Mouse (Mus musculus) gonadal fat pad, adult 2 months (tissue): ENCODE results near the gene Sh3yl1. TPM values are rescaled to one million over a fixed set of nuclear protein-coding genes. Genes with fewer than 3 reads are reported as not detected.

Source experiments
- DNase-seq: peaks from one replicate; pipeline ENCODE4 v3.0.0-alpha.2; 2012; ENCODE audit warnings: low read depth
- polyA plus RNA-seq: library from polyadenylated mRNA; depleted of rRNA; stranded (reverse); fragments of >200 nt; gene quantifications from 2 replicates; pipeline ENCODE4 v1.2.3, GENCODE M21; 2012; rRNA removed

Sh3yl1 gene
- polyA plus RNA-seq = 5.8 and 11.0 TPM in 2 replicates

DNA sequence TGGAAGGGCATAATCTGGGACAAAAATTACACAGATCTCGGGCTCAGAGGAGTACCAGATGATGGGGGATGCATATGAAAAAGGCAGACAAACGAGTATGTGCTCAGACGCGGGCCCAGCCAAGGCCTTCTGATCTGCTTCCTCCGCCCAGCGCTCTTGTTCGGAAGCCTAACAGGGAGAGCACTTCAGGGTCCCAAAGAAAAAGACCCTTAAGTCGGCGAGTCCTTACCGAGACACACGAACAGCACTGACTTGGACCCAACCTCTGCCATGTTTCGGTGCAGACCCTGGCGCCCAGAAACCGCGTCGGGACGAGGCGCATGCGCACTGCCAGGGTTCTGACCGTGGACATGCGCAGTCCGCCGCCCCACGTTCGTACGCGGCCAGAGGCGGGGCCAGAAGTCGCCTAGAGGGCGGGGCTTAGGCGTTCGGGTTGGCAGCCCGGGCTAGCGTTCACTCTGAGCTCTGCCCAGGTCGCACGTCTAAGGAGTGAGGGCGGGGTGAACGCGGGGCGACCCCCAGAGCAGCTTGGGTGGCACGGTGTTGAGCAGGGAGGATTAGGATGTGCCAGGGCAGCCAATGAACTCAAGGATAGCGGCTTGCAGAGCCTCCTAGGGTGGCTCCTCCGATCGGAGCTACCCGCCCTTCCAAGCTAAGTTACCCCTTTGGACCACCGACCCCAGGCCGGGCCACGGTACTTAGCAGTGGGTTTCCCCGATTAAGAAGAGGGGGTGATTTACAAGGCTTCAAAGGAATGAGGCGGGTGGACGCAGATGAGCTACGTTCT lies at the start of gene Sh3yl1, which contains the start of gene Acp1:
Sh3yl1 (plus strand) TSS at position 408 of the 787 bp plus-strand sequence.
Acp1 (minus strand) TSS at position 329 of the 787 bp plus-strand sequence.
- DNase-seq = no peak

DNA sequence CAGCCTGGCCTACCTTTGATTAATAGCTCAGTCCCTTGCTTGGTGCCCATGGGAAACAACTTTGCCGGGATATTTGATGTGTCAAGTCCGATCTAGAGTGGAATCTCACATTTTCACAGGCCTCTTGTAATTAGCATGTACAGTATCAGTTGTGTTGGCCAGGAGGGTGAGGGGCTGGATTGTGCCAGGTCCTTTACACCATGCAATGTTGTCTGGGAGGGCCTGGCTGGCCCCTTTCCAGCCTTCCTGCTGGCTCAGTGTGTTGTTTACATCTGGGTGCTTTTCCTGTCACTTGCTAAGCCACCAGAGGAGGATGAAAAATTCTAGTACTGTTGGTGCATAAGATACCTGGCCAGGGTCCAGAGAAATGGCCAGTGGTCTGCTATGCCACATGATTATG lies 47.1 kb upstream of the Sh3yl1 start:
- DNase-seq = no peak

DNA sequence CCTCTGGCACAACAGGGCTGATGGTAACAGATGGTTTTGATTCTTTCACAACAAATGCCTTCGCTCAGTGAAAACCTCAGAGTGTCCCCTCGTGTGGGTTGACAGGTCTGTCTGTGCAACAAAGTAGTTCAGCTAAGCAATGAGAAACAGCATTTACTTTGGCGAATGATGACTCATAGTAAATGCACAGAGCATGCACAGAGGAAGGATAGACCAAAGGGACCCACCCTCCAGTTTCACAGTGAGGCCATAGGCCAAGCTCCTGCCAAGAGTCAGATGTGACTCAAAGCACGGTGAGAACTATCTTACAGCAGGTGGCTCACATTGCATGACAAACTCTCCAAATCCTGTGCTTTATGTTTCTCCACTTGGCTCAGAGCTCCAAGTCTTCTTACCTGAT lies 45.7 kb upstream of the Sh3yl1 start:
- no peak for DNase-seq

DNA sequence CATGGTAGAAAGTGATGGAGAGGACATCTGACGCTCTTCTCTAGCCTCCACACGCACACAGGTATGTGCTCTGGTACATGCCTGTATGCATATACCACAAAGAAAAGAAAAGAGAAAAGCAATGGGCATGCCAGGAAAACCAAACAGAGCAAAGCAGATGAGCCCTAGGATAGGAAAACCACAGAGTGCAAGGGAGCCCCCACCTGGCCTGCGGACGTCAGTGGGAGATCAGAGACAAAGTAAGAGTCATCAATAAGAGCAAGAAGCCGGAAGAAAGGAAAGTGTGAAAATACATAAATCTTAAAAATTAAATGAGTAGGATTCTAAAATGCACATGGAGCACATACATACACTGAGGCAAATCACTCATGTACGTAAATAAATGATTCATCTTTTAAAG lies 32.0 kb upstream of the Sh3yl1 start:
- no peak for DNase-seq

DNA sequence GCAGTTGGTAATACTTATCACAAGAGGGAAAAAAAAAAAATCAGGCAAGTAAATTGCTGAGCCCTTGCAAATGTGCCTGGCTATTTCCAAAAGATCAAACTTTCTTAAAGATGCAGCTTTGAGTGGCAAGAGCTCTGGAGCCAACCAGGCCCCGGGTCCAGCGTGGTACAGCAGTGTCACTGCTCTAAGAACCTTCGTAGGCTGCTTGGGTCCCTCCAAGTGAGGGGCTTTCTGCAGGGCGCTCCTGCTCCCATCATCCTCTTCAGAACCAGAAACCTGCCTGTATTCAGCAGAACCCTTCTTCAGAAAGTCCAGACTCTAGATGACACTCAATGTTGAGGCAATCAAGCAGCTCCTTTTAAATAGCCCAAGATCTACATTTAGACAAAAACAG lies 27.9 kb upstream of the Sh3yl1 start:
- DNase-seq = no peak

DNA sequence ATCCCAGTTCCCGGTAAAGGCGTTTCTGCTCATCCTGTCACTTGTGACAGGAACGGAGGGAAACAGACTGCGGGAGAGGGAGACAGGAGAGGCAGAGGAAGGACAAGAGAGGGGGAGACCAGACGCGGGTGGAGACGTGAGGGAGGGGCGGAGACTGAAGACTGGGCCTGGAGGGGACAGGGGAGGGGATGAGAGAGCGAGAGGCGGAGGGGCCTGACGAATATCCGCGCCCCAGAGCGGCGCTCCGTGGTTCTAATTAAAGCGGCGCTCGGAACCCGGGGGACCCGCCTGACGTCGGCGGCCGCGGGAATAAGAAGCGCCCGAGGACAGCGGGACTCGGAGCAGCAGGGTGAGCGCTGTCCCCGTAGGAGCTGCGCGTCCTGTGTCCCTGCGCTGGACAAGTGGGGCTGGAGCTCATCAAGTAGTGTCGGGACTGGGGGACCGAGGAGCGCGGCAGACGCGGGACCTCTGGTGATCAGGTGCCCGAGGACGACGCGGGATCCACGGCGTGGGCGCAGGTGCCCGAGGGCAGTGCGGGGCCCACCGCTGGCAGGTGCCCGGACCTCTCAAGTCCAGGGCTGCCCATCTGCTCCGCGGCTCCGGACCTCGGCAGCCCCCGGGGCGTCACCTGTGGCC lies 27.4 kb upstream of the Sh3yl1 start, which contains the start of gene Alkal2:
Alkal2 (plus strand) TSS at position 337 of the 636 bp plus-strand sequence.
- no peak for DNase-seq

DNA sequence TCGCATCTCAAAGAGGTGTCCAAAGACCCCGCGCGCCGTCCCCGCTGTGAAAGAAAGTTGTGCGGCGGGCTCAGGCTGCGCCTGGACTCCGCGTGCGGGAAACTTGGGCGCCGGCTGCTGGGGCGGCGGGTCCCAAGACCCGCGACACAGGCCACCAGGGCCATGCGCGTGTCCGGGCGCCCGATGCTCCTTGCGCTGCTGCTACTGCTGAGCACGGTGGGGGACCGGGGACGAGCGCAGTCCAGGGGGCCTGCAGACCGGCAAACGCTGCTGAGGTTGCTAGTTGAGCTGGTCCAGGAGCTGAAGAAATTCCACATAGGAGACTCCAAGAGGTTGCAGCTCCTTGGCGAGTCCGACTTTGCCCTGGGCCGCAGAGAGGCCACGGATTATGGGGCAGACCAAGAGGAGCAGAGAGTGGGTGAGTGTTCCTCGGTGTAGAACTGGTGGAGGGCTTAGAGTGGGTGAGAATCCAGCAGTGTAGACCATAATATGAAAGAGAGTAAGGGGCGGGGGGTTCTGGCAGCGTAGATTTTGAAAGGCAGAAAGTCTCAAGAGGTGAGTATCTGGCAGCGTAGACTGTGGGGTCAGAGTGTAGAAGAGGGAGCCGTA lies 26.7 kb upstream of the Sh3yl1 start:
- DNase-seq = no peak

DNA sequence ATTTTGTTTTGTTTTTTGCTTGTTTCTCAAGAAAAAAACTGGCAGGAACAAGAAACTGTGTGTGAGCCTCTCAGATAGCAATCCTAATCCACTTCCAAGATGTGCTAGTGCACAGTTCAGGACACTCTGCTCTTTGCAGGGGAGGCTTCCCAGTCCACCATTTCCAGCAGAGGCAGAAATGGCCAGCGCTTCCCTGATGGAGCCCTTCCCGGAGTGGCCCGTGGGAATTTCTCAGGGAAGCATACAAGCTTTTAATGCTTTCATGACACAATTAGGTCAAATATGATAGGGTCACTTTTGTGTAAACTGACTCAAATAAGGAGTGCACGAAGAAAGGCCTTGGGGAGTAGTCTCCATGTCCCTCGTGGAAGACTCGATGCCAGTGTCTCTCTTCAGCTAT lies 25.6 kb upstream of the Sh3yl1 start:
- DNase-seq = no peak

DNA sequence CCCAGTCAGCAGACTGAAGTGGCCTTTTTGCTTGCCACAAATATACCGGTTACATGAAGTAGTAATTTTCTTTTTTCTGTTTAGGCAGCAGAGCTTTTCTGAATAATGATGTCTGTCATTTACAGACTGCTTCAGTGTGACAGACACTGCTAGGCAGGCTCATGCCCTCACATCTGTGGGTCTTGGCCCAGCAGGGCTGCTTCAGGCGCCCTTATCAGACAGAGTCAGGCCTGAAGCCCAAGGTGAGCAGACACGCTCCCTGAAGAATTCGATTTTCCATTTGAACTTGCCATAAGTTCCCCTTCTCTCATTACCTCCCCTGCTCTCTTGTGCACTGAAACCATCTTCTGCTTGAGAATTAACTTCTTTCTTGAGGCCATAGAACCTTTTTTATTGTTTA lies 23.5 kb upstream of the Sh3yl1 start:
- no peak for DNase-seq

DNA sequence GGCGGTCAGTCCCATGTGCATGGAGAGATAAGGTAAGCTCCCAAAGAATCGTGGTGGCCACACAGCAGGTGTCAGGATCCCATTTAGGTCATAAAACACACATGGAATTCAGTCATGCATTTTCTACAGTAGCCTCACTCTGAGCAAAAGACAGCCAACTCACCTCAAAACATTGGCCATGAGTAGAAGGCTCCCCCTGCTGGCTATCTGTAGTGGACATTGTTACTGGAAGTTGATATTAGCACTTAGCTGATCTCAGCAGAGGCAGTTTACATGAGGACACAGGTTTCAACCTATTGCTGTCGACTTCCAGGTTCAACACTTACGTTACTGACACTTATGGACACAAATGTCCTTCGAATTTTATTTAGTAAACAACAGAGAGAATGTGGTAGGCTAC lies 21.4 kb upstream of the Sh3yl1 start:
- no peak for DNase-seq

DNA sequence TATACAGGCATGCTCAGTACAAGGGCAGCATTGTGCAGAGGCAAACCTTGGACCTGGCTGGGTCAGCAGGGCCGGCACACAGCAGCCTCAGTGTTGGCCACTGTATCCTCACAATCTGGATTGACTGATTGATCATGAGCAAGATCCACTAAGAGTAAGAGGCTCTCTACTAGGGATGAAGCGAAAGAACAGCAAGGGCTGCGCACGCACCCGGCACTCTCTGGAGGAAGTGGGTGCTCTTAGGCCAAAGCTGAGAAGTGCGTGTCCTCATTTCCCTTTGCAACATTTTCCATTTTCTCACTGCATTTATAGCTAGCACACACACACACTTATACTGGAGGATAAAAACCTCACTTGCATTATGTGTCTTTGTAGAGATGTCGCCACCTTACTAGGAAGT lies 20.0 kb upstream of the Sh3yl1 start:
- no peak for DNase-seq

DNA sequence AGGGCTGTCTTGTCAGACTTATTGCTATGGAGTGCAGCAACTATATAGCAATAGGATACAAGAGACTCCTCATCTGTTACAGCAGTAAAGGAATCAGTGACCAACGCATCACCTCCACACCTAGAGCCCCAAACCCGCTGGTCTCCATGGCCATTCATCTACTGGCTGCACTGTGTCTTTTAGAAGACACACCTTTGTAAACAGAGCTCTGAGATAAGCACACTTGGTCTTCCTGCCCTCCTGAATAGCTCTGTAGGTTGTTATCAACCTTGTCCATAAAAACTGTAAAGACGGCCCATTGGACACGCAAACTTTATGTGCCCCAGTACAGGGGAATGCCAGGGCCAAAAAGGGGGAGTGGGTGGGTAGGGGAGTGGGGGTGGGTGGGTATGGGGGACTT lies 14.4 kb upstream of the Sh3yl1 start:
- no peak for DNase-seq

DNA sequence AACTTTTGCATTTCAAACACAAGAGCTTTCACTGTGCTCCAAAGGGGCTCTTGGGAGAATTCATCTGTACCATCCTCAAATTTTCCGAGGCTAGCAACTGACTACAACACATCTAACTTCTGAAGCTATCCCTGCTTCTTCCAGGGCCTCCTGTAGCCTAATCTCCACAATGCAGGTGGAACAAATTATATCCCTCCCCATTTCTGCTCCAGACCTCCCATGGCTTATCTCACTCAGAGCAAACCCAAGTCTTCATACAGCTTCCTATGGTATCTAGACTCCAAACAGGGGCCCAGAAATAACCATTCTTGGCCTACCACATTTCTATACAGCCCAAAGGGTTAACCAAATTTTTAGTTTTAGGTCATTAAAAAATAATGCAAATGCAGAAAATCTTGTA lies 2.8 kb upstream of the Sh3yl1 start:
- no peak for DNase-seq

DNA sequence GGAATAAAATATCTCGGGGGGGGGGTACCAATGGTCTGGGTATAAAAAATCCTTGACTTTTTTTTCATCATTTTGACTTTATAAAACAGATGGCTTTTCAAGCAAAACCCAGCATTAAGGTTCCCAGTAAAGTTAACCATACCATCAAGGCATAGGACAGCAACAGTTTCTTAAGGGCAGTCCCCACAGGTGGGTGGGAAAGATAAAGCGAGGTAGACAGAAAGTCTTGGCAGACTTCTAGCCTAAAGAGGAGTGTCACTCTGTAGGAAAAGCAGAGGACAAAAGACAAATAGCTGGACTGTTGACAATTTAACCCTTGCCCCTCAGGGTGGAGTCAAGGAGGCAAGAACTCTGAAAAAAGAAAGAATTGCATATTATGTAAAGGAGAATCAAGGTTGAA lies 1.6 kb upstream of the Sh3yl1 start:
- DNase-seq = no peak

DNA sequence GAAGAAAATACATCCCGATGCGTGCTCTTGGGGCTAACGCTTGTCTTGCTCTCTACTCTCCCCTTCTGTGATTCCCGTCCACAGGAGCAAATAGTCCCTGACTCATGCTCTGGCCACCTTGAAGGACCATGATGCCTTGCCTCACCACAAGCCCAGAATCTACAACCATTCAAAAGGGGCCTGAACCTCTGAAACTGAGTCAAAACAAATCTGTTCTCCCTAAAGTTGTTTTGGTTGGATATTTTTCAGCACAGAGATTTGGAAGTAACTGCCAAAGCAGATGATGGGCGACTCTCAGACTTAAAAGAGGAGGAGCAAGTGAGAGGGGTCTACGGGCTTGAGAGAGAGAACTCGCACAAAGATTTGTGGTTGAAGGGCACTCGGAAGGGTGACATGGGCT lies 608 bp upstream of the Sh3yl1 start:
- no peak for DNase-seq

DNA sequence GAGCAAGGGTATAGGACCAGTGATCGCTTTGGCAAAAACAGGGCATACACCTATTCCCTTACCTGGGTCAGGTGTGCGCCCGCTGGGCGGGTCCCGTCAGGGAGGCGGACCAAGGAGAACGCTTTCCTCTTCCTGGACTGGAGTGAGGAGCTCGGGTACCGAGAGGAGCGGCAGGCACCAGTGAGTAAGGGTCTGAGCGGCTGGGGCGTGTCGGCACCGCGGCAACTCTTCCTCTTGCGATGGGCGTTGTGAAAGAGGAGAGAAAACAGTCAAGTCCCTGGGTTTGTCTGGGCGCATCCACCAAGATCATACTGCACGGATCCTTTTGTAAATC lies 547 bp downstream of the Sh3yl1 start:
- DNase-seq = no peak

DNA sequence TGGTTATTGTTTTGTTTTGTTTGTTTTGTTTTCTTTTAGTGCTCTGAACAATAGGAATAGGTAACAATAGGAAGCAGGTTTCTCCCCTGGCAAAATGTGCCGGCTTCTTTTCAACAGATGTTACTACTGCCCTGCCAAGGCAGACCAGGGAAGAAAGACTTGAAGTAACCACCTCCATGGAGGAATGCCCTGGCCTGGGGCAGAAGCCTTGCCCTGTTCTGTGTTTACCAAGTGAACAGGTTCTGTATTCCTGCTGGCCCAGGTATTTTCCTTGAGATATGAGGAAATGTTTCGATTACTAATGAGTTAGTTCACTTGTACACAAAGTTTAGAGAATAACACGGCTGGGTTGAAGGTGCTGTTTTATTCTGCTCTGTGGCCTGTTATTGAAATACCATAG lies 1.4 kb downstream of the Sh3yl1 start:
- no peak for DNase-seq

DNA sequence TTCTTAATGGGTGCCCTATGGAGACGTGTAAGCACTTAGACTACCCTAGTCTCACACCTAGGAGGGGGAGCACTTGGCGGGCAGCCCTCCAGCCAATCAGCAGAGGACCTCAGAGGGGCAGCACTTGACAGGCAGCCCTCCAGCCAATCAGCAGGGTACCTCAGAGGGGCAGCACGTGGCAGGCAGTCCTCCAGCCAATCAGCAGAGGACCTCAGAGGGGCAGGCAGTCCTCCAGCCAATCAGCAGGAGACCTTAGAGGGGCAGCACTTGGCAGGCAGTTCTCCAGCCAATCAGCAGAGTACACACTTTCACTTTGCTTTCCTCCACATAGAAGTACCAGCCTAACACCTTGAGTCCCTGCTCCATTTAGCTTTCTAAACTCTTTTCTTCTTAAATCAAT lies 10.9 kb downstream of the Sh3yl1 start:
- no peak for DNase-seq

DNA sequence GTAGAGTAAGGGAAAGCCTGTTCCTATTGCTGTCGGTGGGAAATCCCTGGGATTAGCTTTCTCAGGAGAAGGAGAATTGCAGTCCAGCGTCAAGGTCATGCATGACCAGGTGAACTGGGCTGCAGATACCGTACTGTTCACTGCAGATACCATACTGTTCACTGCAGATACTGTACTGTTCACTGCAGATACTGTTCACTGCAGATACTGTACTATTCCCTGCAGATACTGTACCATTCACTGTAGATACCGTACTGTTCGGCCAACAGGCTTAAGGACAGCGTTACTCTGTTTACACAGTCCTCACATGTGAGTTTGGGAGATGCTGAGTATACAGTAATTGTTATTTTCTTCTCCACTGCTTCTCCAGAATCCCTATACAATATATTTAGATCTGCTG lies 16.7 kb downstream of the Sh3yl1 start:
- no peak for DNase-seq

DNA sequence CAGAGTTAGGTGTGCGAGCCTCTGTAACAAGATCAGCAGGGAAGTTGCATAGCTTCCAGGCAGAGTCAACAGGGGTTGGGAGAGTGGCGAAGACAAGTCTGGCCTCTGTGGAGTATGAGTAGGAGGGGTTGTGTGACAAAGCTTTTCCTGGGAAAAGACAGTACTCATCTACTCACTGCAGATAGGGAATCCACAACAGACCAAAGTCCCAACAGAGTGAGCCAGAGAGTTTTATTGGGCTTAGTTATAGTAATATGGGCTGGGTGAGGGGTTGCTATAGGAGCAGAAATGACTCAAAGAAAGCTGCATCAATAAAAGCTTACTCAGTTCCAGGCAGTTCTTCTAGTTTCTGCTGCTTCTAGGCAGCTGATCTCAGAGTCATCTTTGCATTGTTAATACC lies 21.8 kb downstream of the Sh3yl1 start:
- no peak for DNase-seq

DNA sequence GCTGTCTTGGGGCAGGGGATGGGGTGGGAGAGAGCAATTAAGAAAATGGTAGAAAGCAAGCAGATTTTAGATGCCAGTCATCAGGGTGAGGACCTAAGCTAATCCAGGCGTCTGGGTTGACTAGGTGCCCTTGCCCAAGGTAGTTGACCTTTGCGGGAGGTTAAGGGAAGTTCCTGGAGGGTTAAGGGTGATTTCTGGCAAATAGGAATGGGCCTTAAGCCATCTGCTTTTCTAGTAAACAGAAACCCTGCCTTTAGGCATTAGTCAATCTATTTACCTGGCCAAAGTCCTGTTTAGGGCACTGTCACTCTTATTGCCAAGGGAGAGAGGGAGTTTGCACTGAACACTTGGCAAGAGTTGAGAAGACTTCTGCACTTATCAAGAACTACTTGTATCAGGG lies 25.4 kb downstream of the Sh3yl1 start:
- no peak for DNase-seq

DNA sequence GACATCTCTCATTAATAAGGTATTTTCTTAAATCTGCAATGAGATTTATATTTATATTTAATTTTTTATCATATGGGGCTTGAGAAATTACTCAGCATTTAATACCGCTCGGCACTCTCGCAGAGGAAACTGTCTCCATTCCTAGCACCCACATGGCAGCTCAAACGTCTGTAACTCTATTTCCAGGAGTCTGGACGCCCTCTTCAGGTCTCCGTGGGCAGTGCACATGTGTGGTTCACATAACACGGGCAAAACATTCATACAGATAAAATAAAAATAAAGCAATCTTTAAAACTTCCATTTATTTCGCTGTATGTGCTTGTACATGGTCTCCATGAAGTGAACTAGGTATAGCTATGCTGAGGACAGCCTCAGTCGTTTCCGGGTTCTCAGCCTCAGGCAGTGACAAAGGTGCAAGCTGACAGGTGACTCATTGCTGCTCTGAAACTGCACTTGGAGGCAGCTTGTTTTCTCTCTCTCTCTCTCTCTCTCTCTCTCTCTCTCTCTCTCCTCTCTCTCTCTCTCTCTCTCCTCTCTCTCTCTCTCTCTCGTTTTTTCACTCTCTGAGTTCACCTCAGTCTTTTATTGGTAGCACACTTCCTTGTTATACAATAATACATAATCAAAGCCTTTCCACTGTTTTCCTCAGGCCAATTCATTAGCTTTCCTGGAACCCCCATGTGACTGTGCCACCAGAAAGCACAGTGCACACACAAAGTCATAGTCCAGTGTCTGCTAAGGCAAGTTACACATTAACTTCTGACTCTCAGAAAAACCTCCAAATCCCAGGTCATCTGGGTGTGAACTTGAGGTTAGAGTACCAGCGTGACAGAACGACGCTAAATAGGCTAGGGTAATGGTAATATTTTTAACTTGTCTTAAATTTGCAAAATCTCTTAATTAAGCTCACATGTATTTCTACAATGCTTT lies 31.9 kb downstream of the Sh3yl1 start:
- DNase-seq = no peak
